Mouse (Mus musculus): ENCODE results near the gene Pcdh7. TPM values are rescaled to one million over a fixed set of nuclear protein-coding genes. Genes with fewer than 3 reads are reported as not detected.

Pcdh7 gene
- polyA plus RNA-seq, 1 experiment, result 3.4 TPM

GRCm38 (mm10) chr5:57867906-57868305, 150.1 kb downstream of the Pcdh7 start:
- WGBS, result 51% methylated on average over 2 of the region's 2 CpGs

GRCm38 (mm10) chr5:57868702-57869101, 150.9 kb downstream of the Pcdh7 start:
- WGBS, result 12% methylated on average over 4 of the region's 4 CpGs
- DNase-seq (ENCODE audit: low read depth, low spot score), result no peak

More at GRCm38 (mm10) chr5:57867906-57868305, 150.1 kb downstream of the Pcdh7 start:
- no peak for DNase-seq (ENCODE audit: low read depth, low spot score)

GRCm38 (mm10) chr5:57870727-57871126, 153.0 kb downstream of the Pcdh7 start:
- 52% methylated on average over 1 of the region's 1 CpGs for WGBS
- DNase-seq (ENCODE audit: low read depth, low spot score), result no peak

GRCm38 (mm10) chr5:57884982-57885381, 167.2 kb downstream of the Pcdh7 start:
- no peak for DNase-seq (ENCODE audit: low read depth, low spot score)

- WGBS, result 55% methylated on average over 7 of the region's 7 CpGs
- no peak for DNase-seq (ENCODE audit: low read depth, low spot score)
Measured at GRCm38 (mm10) chr5:57899018-57899614, 181.3 kb downstream of the Pcdh7 start.

GRCm38 (mm10) chr5:57907218-57907617, 189.5 kb downstream of the Pcdh7 start:
- 70% methylated on average over 4 of the region's 4 CpGs for WGBS
- no peak for DNase-seq (ENCODE audit: low read depth, low spot score)

GRCm38 (mm10) chr5:57921140-57921539, 203.4 kb downstream of the Pcdh7 start:
- WGBS, result 80% methylated on average over 5 of the region's 5 CpGs
- DNase-seq (ENCODE audit: low read depth, low spot score), result no peak

GRCm38 (mm10) chr5:57931331-57931730, 213.6 kb downstream of the Pcdh7 start:
- DNase-seq (ENCODE audit: low read depth, low spot score), result no peak
- WGBS, result 93% methylated on average over 5 of the region's 5 CpGs

- no peak for DNase-seq (ENCODE audit: low read depth, low spot score)
- WGBS, result 89% methylated on average over 5 of the region's 5 CpGs
Measured at GRCm38 (mm10) chr5:57931738-57932137, 214.0 kb downstream of the Pcdh7 start.

GRCm38 (mm10) chr5:57934666-57935065, 216.9 kb downstream of the Pcdh7 start:
- WGBS, result 66% methylated on average over 2 of the region's 2 CpGs

GRCm38 (mm10) chr5:57940457-57940856, 222.7 kb downstream of the Pcdh7 start:
- no peak for DNase-seq (ENCODE audit: low read depth, low spot score)
- whole genome bisulfite sequencing, result 34% methylated on average over 3 of the region's 3 CpGs

More at GRCm38 (mm10) chr5:57934666-57935065, 216.9 kb downstream of the Pcdh7 start:
- no peak for DNase-seq (ENCODE audit: low read depth, low spot score)

GRCm38 (mm10) chr5:57943176-57943575, 225.4 kb downstream of the Pcdh7 start:
- WGBS, result 45% methylated on average over 2 of the region's 2 CpGs
- DNase-seq (ENCODE audit: low read depth, low spot score), result no peak

GRCm38 (mm10) chr5:57943611-57944010, 225.8 kb downstream of the Pcdh7 start:
- DNase-seq (ENCODE audit: low read depth, low spot score), result no peak
- 83% methylated on average over 2 of the region's 2 CpGs for WGBS

- DNase-seq (ENCODE audit: low read depth, low spot score), result no peak
- 39% methylated on average over 3 of the region's 3 CpGs for WGBS
Measured at GRCm38 (mm10) chr5:57945419-57945818, 227.7 kb downstream of the Pcdh7 start.

GRCm38 (mm10) chr5:57959317-57959716, 241.6 kb downstream of the Pcdh7 start:
- WGBS, result 58% methylated on average over 1 of the region's 1 CpGs
- DNase-seq (ENCODE audit: low read depth, low spot score), result no peak

- no peak for DNase-seq (ENCODE audit: low read depth, low spot score)
- 71% methylated on average over 4 of the region's 4 CpGs for WGBS
Measured at GRCm38 (mm10) chr5:57963792-57964191, 246.0 kb downstream of the Pcdh7 start.

- WGBS, result 90% methylated on average over 4 of the region's 4 CpGs
- DNase-seq (ENCODE audit: low read depth, low spot score), result no peak
Measured at GRCm38 (mm10) chr5:57964201-57964600, 246.4 kb downstream of the Pcdh7 start.

GRCm38 (mm10) chr5:57993584-57993983, 275.8 kb downstream of the Pcdh7 start:
- no peak for DNase-seq (ENCODE audit: low read depth, low spot score)
- 68% methylated on average over 2 of the region's 2 CpGs for WGBS

GRCm38 (mm10) chr5:58021331-58021730, 303.6 kb downstream of the Pcdh7 start:
- no peak for DNase-seq (ENCODE audit: low read depth, low spot score)
- WGBS, result 43% methylated on average over 2 of the region's 2 CpGs

- no peak for DNase-seq (ENCODE audit: low read depth, low spot score)
- WGBS, result 50% methylated on average over 7 of the region's 7 CpGs
Measured at GRCm38 (mm10) chr5:58025123-58025522, 307.4 kb downstream of the Pcdh7 start.

GRCm38 (mm10) chr5:58025759-58026158, 308.0 kb downstream of the Pcdh7 start:
- 39% methylated on average over 8 of the region's 8 CpGs for WGBS
- DNase-seq (ENCODE audit: low read depth, low spot score), result no peak

GRCm38 (mm10) chr5:58039875-58040274, 322.1 kb downstream of the Pcdh7 start:
- WGBS, result 74% methylated on average over 3 of the region's 3 CpGs
- DNase-seq (ENCODE audit: low read depth, low spot score), result no peak
